Mouse (Mus musculus): ENCODE results near the gene Tmem200c.

- TF ChIP-seq MAFK (IDR thresholded peaks at IDR 0.05; ENCODE audit: insufficient read depth, low read depth, low read length) (no peak), ZC3H11A (IDR thresholded peaks at IDR 0.05; ENCODE audit: borderline replicate concordance, low read depth, low read length) (no peak)
Measured at GRCm38 (mm10) chr17:68883474-68884083, 57.2 kb downstream of the Tmem200c start.

Measured in ES-E14 (cell line).